Mouse (Mus musculus) gonadal fat pad, adult 2 months (tissue): ENCODE measurements at regions not wholly inside any gene's neighbourhood (a gene's known extent, or its start where the extent isn't known, plus 50 kb on each side); places are given as distances from the start of the nearest gene placed in this dataset.

Source experiments
- DNase-seq: peaks from one replicate; pipeline ENCODE4 v3.0.0-alpha.2; 2012; ENCODE audit warnings: low read depth

DNA sequence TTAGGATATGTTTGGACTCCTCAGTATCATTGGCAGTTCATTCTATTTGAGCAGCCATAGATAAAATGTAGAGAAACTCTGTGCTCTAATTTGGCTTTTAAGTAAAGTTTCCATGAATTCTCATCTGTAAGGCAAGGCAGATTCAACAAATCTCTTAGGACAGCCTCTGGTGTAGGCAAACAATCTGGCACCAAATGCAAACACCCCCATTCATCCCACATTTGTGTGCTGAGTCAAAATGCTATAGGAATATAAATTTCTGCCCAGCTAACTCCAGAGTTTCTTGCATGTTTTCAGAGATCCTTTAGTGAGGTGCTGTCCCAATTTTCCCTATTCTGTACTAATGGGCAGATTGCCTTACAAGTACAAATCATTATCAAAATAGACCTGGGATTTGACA lies 695.7 kb upstream of the Kif18a start:
- DNase-seq, result no peak

DNA sequence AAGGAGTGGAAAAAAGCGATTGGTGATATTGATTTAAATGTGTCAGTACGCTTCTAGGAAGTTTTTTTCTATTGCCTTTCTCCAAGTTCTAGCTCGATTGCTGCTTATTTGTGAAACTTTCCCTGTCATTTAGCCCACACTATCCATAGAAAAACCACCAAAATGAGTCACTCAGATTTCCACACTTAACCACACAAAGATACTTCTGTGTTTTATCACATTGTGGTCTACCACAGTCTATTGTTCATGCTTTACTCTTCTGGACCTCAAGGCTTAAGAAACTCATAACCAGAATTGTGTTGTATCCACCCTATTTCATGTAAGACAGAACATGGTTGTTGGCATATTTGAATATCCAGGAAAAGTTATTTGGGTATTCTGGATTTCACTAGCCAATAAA lies 687.0 kb upstream of the Kif18a start:
- DNase-seq, result no peak

DNA sequence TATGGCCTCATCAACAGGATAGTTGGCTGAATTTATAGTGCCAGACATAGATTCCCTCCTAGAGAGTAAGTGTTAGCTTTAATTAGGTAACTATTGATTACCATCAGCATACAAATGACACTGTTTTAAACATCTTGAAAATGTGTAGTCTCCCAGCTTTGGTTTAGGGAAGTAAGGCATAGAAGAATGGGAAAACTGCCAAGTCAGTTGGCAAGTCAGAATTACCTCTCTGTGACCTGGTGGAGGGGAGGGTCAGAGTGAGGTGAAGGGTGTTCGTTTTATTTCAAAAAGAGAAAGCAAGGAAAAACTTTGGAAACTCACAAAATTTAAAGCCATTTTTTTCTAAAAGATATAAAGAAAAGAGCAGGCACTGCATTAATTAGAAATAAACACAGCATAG lies 680.2 kb upstream of the Kif18a start:
- no peak for DNase-seq

DNA sequence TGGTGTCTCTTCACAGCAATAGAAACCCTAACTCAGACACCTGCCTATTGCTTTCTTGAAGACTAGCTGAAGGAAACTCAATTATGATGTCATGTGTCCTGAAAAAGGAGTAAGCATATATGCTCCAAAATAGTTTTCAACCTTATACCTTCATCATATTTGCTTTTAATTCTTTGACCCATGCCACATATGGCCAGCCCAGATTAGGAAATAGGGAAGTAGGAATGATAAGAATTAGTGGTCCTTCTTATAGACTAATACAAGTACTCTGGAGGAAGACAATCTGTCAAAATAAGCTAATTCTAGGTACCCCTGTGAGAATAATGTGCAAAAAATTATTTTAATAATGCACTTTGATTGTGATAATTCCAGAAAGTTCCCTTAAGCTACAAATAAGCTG lies 661.0 kb upstream of the Kif18a start:
- no peak for DNase-seq

DNA sequence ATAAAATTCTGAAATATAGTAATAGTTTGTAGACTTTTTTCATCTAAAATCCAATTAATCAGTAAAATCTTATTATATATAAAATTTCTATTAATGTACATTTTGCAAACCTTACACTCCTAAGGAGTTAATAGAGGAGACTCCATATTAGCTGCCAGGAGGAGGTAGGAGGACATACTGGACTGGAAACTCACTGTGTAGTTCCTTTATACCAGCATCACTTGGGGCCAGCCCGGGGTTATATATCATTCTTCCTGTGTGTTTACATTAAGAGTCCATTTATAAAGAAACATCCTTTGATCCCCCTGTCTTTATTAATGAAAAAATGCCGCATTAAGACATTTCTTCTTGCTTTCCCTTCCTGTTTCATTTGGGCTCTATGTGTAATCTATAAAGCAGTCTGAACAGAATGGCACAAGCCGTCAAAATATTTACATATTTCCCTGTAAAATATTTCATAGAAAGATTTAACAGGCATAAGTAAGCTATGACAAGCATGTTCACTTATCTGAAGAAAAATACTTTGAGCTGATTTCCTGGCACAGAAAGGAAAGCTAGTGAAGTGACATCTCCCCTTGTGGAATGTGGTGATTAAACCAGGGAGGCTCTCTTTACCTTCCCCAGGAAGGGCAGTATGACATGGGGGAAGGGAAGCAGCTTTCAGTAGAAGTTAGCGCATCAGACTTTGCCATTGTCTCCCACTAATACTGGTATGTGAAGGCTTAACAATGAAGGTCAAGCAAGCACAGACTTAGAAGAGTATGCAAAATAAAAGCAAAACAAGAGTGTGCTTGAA lies 658.0 kb upstream of the Kif18a start:
- no peak for DNase-seq

DNA sequence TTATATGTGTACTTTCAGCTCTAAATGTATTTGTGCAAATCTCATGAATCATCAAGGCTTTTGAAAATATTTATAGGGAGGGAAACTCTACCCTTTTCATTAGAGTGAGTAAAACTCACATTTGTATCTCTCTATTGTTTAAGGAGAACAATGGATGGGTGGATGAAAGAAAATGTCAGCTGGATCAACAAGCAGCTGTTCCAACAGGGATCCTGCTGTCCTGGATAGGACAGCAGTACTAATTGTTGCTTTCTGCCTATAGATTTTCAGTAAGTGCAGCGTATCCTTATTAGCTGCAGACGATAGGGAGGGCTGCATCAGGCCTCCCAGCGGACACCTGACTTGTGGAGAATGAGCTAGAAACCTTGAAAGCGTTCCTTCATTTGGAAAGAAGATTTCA lies 644.9 kb upstream of the Kif18a start:
- DNase-seq, result no peak

DNA sequence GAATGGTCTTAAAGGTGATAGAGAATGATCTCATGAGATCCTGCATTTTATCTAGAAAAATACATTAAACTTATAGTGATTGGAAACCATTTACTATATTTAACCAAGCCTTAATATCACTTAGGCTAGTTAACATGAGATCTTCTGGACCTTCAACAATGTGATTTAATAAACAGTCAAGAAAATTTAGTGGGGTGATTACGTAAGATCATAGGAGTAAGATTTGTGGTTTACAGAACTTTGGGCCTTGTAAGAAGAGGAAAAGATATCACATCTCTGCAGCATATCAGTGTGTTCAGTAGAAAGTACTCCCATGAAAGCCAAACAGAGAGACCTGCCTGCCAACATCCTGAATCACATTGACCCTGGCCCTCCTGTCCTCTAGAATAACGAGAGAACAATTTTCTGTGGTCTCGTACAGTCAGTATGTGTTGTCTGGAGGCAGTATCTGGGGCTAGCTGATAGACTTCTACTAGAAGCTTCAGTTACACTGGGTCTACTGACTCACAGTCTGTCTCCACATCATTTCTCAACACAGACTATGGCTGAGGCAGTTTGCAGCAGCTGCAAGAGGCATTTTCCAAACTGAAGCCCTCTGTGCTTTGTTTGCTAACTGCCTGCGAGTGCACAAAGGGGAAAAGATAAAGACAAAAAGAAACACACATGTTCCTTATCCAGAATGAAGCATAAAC lies 619.7 kb upstream of the Kif18a start:
- no peak for DNase-seq

DNA sequence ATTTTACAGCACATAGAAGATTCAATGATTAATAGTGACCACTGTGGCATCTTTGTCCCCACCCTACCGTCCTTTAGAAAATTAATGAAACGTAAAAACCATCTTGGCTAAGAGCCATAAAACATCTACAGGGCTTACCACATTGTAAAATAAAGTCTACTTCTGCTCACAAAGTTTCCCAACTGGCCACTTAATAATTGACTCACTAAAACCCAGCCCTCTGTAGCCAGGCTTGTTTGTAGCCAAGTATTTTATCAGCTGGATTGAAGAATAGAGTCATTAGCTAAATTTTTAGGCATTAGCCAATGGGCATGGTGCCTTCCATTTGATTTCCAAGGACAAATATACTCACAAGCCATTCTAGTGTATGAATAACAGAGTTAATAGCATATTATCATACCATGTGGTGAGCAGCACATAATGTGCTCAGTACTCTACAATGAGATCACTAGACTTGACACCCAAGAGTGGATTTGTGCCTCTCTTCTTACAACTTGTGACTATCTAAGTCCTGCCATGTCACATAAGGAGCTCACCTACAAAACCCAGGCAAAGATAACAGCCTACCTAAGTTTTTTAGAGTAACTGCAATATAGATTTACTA lies 602.7 kb upstream of the Kif18a start:
- DNase-seq, result no peak

DNA sequence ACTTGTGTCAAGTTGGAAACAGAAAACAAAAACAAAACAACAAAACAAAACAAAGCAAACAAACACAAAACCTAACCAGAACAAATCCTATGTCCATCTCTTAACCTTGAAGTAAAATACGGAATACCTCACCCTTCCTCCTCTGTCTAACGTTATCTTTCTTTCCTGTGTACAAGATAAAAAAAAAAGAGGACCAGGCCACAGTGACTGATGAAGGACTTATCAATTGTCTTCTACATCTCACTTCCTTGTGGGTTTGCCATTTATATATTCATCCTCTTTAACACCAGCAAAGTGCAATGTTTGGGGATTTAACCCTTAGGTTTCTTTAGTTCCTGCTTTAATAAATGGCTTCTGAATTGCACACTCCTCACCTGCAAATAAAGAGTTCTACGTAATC lies 599.0 kb upstream of the Kif18a start:
- DNase-seq, result no peak

DNA sequence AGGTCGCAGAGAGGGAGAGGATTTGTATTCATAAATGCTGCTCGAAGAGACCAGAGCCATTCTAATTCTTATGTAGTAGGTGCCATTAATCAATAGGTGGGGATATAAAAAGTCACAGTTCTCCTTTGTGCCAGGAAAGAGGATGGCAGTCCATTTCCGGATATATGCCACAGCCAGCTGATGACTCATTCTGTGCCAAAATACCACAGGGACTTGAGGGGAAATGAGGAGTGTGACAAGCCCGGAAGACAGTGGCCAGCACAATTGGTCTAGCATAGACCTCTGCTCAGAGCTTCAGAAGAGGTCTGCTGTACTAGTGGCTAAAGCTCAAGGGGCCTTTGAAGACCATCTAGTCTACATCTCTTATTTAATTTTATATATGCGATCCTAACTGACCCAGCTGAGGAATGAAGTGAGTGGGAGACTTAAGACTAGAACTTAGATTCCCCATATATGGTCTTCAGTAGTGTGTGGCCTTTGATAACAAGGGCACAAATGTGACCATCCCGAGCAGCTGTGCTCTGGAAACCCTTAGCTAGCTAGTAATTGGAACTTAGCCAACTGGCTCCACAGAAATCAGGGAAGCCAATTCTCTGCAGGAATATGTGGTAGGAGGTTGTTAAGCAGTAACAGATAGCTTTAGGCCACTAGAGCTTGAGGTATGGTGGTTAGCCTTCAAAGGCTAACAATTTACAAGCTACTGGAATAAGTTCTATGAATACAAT lies 594.4 kb upstream of the Kif18a start:
- no peak for DNase-seq

DNA sequence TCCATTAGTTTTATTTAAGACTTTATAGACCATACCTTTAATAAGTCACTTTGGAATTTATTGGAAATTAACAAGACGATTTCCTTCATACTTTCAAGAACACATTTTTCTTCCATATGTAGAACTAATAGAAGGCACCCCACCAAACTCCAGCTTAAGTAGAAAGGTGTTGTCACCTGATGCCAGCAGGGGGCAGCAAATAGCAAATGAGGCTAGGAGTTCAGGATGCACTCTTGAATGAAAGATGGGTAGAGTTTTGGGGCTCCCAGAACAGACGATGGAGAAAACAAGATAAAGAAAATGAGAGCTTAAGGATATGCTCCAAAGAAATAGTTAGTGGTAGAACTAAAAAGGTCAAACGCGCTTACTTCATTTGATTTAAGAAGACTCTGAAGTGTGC lies 590.4 kb upstream of the Kif18a start:
- no peak for DNase-seq

DNA sequence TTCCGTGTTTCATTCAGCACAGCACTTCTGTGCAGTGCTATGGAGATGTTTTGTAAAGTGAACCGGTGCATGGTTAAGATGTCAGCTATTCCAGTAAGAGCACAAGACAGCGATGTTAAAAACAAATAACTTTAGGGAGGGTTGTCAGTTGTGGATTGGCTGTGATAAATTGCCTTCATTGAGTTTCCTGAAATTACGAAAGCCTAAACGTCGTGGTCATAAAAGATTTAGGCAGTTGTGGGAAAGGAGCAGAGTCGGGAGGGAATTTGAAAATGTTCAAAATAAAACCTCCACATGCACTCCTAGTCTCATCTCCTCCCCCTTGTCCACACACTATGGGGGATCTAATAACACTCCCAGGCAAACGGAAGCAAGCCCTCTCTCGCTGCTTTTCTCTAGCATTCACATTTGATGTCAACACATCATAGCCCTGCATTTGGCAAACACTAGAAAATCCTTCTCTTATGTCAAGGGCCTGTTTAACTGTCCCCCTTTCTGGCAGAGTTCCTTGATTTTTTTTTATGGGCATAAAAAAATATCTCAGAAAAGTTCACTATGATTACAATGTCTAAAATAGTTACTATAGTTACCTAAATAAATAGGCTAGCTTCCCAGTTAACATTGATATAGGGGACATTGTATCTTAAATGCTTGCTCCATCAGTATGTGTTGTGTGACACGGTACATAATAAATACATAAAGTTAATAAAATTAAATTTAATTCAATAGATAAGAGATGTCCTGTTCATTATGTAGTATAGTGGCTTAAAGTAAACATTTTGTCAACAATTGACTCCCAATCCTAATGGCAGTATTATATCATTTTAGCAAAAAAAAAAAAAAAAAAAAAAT lies 589.2 kb upstream of the Kif18a start:
- no peak for DNase-seq

DNA sequence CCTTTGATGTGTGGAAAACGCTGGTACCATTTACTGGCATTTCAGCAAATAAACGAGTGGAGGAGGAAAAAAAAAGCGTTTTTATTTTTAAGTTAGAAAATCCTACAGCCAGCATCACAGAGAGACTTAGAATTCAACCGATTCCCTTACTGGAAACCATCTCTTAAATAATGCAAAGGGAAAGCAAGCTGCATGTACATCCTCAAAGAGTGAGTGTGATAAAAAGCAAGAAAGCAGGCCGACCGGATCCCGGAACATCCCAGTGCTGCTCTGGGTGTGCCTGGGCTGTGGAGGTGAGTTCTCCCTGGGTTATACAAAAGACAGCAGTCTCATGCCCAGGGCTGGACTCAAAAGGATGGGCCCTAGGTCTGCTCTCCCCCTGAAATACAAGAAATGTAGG lies 579.2 kb upstream of the Kif18a start:
- no peak for DNase-seq

DNA sequence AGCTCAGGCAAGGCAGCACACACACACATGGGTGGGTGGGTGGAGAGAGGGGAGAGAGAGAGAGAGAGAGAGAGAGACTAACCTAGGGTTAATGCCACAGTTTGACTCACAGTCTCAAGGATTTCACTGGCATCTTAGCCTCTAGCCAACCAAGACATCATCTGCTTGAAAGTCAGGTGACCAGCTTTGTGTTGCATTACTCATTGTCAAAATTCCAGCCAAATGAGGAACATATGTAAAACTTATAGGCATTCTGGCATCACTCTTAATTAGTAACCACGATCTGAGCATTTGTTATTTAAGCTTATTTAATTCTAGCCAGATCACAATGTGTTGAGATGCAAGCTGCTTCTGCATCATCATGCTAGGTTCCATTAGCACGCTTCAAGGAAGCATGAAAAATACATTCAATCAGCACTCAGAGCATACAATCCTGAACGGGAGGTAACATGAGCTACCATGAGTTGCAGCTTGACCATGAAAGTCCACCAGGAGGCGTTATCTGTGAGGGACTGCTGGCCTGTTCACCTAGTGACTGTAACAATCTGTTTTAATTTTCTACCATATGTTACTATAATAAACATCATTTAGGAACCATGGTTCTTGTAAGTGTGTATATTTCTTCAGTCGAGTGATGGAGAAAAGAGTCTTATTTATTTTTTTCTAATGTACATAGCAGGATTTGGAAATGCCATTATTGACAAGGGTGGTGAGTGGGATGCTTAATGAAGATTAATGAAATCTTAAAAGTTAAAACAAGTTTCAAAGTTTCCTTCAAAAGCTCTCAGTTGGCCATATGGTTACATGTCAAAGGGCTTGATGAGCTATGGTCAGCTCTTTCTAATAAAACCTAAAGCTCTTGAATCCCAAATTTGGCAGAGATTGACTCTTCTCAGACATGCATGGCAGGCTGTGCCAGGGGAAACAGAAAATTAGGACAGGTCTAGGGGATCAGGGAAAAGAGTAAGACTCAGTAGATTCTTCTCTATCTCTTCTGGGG lies 572.4 kb upstream of the Kif18a start:
- no peak for DNase-seq

DNA sequence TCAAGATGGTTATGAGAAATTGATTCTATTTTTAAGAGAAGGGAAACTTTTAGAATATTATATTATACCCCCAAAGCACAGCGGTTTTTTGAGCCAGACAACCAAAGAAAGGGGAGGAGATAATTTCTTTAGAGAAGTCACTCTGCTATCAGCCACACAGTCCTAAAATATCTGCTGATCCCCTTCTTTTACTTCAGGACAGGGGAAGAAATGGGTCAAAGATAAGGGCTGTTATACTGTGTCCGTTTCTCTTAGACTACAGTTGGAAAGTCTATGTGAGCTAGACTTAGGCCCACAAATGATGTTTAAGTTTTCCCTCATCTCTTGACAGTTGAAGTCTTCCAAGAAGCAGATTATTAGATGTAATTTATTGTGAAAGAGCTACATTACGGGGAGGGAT lies 538.5 kb upstream of the Kif18a start:
- DNase-seq, result no peak

DNA sequence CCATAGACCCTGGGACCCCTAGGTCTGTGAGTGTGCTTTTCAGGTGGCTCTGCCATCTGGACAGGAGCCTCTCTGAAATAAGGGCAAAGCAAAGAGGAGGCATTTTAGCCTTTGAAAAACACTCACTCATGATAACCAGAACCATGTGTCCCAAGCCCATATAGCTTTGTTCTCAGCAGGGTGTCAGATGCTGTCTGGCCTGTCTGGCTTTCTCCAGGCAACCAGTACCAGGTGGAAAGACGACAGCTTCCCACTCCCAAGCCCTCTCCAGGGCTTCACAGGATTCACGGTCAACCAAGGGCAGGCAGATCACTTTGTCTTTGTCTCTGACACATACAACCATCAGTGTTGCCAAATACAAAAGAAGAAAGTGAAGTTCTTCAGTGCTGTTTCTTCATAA lies 537.0 kb upstream of the Kif18a start:
- no peak for DNase-seq

DNA sequence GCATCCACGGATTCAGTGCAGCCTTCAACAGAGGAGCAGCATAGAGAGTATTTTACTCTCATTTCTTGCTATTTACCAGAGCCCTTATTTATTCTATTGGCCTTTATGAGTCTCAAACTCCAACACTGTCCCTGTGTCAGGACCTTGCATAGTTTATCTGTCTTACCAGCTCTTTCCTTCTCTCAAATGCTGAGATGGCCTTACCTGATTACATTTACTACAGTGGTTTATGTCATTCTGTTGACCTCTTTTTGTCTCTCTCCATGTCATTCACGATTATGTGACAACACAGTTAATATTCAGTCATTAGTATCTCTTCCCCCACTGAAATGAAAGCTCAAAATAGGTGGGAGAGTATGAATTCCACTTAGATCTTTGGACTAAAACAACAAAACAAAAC lies 535.7 kb upstream of the Kif18a start:
- DNase-seq, result no peak

DNA sequence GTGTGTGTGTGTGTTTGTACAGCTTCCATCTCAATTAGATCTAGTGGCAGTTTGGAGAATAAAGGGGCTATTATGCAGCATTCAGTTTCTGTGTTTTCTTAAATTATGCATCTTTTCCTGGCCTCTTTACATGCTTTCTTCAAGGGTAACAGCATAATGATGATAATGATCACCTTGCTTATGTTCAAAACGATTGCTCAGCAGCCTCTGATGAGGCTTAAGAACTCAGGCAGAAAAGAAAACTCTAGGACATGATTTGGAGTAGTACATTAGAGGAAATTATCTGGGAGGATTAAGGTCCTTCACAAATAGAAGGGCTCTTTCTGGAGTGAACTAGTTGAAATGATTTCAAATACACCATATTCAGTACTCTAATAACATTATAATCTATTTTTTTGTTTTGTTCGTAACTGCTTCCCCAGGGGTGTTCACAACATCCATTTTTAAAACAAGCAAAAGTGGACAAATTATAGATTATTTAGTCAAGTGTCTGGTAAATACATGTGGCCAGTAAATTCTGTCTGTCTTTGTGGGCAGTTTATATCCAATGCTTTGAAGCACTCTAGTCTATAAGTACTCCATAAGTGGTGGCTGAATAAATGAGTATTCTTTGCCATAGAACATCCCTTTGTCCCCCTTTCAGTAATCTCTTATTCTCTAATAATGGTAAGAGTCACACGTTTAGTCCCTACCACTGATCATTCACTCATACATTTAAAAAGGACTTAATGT lies 526.9 kb upstream of the Kif18a start:
- DNase-seq, result no peak

DNA sequence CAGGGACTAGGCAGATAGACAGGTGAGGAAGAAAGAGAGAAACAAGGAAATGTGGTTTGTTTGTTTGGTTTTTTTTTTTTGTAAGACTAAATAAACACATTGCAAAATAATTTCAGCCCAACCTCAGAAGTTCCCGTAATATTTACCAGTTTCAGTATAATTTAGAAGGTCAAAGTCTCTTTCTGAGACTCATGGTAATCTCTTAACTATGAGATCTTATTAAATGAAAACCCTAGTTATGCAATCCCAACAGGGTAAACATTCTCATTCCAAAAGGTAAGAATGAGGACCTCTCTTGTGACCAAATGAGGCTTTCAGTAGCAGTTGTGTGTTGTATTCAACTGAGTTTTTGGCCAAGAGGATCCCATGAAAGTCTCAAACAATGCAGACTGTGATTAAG lies 524.7 kb upstream of the Kif18a start:
- no peak for DNase-seq

DNA sequence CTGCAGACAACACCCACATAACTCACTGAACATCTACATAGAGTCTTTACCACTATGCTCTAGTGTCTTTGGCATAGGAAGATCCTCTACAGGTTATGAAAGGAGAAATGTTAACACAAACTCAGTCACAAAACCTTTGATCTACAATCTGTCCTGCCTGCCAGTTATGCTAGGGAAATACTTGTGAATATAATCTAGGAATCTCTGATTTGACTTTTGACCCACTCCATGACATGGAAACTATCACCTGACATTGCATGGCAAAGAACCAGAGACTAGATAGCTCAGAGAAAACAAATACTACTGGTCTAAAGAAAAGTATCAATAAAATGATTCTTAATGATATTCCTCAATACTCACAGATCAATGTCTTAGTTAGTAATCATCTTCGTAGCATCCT lies 524.3 kb upstream of the Kif18a start:
- no peak for DNase-seq
